Mouse (Mus musculus): Measurements from ENCODE around the gene Mtmr14. TPM values are rescaled to one million over a fixed set of nuclear protein-coding genes. Genes with fewer than 3 reads are reported as not detected.

Mtmr14 gene
- polyA plus RNA-seq, 1 experiment from 2014 or later = 30.6 TPM

- Histone ChIP-seq H3K4me1 (ENCODE audit: control insufficient read depth, insufficient read depth, low read length) (no peaks in the 10 kb centered on the region), H3K36me3 (ENCODE audit: control insufficient read depth, insufficient read depth, low read length) (no peaks in the 10 kb centered on the region), H3K27me3 (ENCODE audit: control insufficient read depth, insufficient read depth, low read length) (0 out of 2 replicates have a peak, but pooled peaks cover 2% of the 10 kb centered on the region), H3K27ac (ENCODE audit: low read depth, low read length) (no peak overlapping the region), H3K9ac (replicated peaks; ENCODE audit: low read depth, low read length) (no peak overlapping the region), H3K4me2 (ENCODE audit: low read depth, low read length) (no peak overlapping the region), H3K4me3 (ENCODE audit: low read depth, low read length) (no peak overlapping the region), H3K9me3 (ENCODE audit: control insufficient read depth, low read length) (no peaks in the 10 kb centered on the region)
- WGBS = 28% methylated on average over 3 of the region's 3 CpGs
- ATAC-seq (ENCODE audit: low read depth) = no peak
Measured at GRCm38 (mm10) chr6:113302258-113302657, 64.6 kb downstream of the Mtmr14 start.

- H3K9ac ChIP-seq (replicated peaks; ENCODE audit: low read depth, low read length) = peak overlapping the region; percentile 83
- H3K36me3 ChIP-seq (ENCODE audit: control insufficient read depth, insufficient read depth, low read length) = no peaks in the 10 kb centered on the region
- peak overlapping the region; percentile 97 for H3K27ac ChIP-seq (ENCODE audit: low read depth, low read length)
- H3K4me1 ChIP-seq (ENCODE audit: control insufficient read depth, insufficient read depth, low read length) = peaks cover 11% of the 10 kb centered on the region
- H3K4me2 ChIP-seq (ENCODE audit: low read depth, low read length) = peak overlapping the region; percentile 99
- 0 out of 2 replicates have a peak, but pooled peaks cover 2% of the 10 kb centered on the region for H3K27me3 ChIP-seq (ENCODE audit: control insufficient read depth, insufficient read depth, low read length)
- H3K4me3 ChIP-seq (ENCODE audit: low read depth, low read length) = peak overlapping the region; percentile 92
- no peaks in the 10 kb centered on the region for H3K9me3 ChIP-seq (ENCODE audit: control insufficient read depth, low read length)
- under 1% methylated on average over 46 of the region's 50 CpGs for WGBS
- ATAC-seq (ENCODE audit: low read depth) = peak; percentile 98
Measured at GRCm38 (mm10) chr6:113306322-113306985, 68.8 kb downstream of the Mtmr14 start.

- Histone ChIP-seq H3K27me3 (ENCODE audit: control insufficient read depth, insufficient read depth, low read length) (0 out of 2 replicates have a peak, but pooled peaks cover 2% of the 10 kb centered on the region), H3K4me2 (ENCODE audit: low read depth, low read length) (peak within 1 kb of the TSS; percentile 99), H3K4me1 (ENCODE audit: control insufficient read depth, insufficient read depth, low read length) (peaks cover 11% of the 10 kb centered on the region), H3K9ac (replicated peaks; ENCODE audit: low read depth, low read length) (peak within 1 kb of the TSS; percentile 83), H3K27ac (ENCODE audit: low read depth, low read length) (peak within 1 kb of the TSS; percentile 97), H3K4me3 (ENCODE audit: low read depth, low read length) (peak within 1 kb of the TSS; percentile 92), H3K9me3 (ENCODE audit: control insufficient read depth, low read length) (no peaks in the 10 kb centered on the region), H3K36me3 (ENCODE audit: control insufficient read depth, insufficient read depth, low read length) (no peaks in the 10 kb centered on the region)
- peak; percentile 69 for ATAC-seq (ENCODE audit: low read depth)
- WGBS = under 1% methylated on average over 32 of the region's 32 CpGs
Measured at GRCm38 (mm10) chr6:113306986-113307349, 69.3 kb downstream of the Mtmr14 start, which contains the start of gene Brpf1. Brpf1 (plus strand) TSS chr6:113307137.

GRCm38 (mm10) chr6:113307481-113308121 lies 70.0 kb downstream of the Mtmr14 start:
- H3K9ac ChIP-seq (replicated peaks; ENCODE audit: low read depth, low read length) = peak overlapping the region; percentile 83
- peak; percentile 3; the same call in 1 of the 2 replicates for ATAC-seq (ENCODE audit: low read depth)
- H3K9me3 ChIP-seq (ENCODE audit: control insufficient read depth, low read length) = no peaks in the 10 kb centered on the region
- 0 out of 2 replicates have a peak, but pooled peaks cover 2% of the 10 kb centered on the region for H3K27me3 ChIP-seq (ENCODE audit: control insufficient read depth, insufficient read depth, low read length)
- peak overlapping the region; percentile 99 for H3K4me2 ChIP-seq (ENCODE audit: low read depth, low read length)
- H3K4me3 ChIP-seq (ENCODE audit: low read depth, low read length) = peak overlapping the region; percentile 92
- peak overlapping the region; percentile 97 for H3K27ac ChIP-seq (ENCODE audit: low read depth, low read length)
- H3K4me1 ChIP-seq (ENCODE audit: control insufficient read depth, insufficient read depth, low read length) = peaks cover 11% of the 10 kb centered on the region
- 0 out of 2 replicates have a peak, but pooled peaks cover 2% of the 10 kb centered on the region for H3K36me3 ChIP-seq (ENCODE audit: control insufficient read depth, insufficient read depth, low read length)
- 1% methylated on average over 29 of the region's 34 CpGs for WGBS

GRCm38 (mm10) chr6:113308141-113308540 lies 70.5 kb downstream of the Mtmr14 start:
- 0 out of 2 replicates have a peak, but pooled peaks cover 4% of the 10 kb centered on the region for H3K36me3 ChIP-seq (ENCODE audit: control insufficient read depth, insufficient read depth, low read length)
- WGBS = 23% methylated on average over 5 of the region's 5 CpGs
- no peak overlapping the region for H3K27ac ChIP-seq (ENCODE audit: low read depth, low read length)
- peak overlapping the region; percentile 92 for H3K4me3 ChIP-seq (ENCODE audit: low read depth, low read length)
- no peaks in the 10 kb centered on the region for H3K9me3 ChIP-seq (ENCODE audit: control insufficient read depth, low read length)
- no peak for ATAC-seq (ENCODE audit: low read depth)
- peak overlapping the region; percentile 83 for H3K9ac ChIP-seq (replicated peaks; ENCODE audit: low read depth, low read length)
- peak overlapping the region; percentile 99 for H3K4me2 ChIP-seq (ENCODE audit: low read depth, low read length)
- H3K27me3 ChIP-seq (ENCODE audit: control insufficient read depth, insufficient read depth, low read length) = 0 out of 2 replicates have a peak, but pooled peaks cover 2% of the 10 kb centered on the region
- H3K4me1 ChIP-seq (ENCODE audit: control insufficient read depth, insufficient read depth, low read length) = peaks cover 11% of the 10 kb centered on the region

- H3K36me3 ChIP-seq (ENCODE audit: control insufficient read depth, insufficient read depth, low read length) = peaks cover 73% of the 10 kb centered on the region
- H3K4me3 ChIP-seq (ENCODE audit: low read depth, low read length) = no peak overlapping the region
- 97% methylated on average over 3 of the region's 3 CpGs for WGBS
- no peak overlapping the region for H3K9ac ChIP-seq (replicated peaks; ENCODE audit: low read depth, low read length)
- H3K27me3 ChIP-seq (ENCODE audit: control insufficient read depth, insufficient read depth, low read length) = no peaks in the 10 kb centered on the region
- no peaks in the 10 kb centered on the region for H3K9me3 ChIP-seq (ENCODE audit: control insufficient read depth, low read length)
- no peak overlapping the region for H3K27ac ChIP-seq (ENCODE audit: low read depth, low read length)
- H3K4me1 ChIP-seq (ENCODE audit: control insufficient read depth, insufficient read depth, low read length) = no peaks in the 10 kb centered on the region
- ATAC-seq (ENCODE audit: low read depth) = no peak
- no peak overlapping the region for H3K4me2 ChIP-seq (ENCODE audit: low read depth, low read length)
Measured at GRCm38 (mm10) chr6:113315972-113316371, 78.3 kb downstream of the Mtmr14 start.

GRCm38 (mm10) chr6:113326533-113327315 lies 89.1 kb downstream of the Mtmr14 start, which contains the start of gene Ogg1:
Ogg1 (plus strand) TSS chr6:113326972.
- H3K36me3 ChIP-seq (ENCODE audit: control insufficient read depth, insufficient read depth, low read length) = peaks cover 26% of the 10 kb centered on the region
- peak within 1 kb of the TSS; percentile 69 for H3K9ac ChIP-seq (replicated peaks; ENCODE audit: low read depth, low read length)
- no peaks in the 10 kb centered on the region for H3K9me3 ChIP-seq (ENCODE audit: control insufficient read depth, low read length)
- peak within 1 kb of the TSS; percentile 44 for H3K4me3 ChIP-seq (ENCODE audit: low read depth, low read length)
- WGBS = under 1% methylated on average over 52 of the region's 52 CpGs
- ATAC-seq (ENCODE audit: low read depth) = peak; percentile 98
- H3K4me1 ChIP-seq (ENCODE audit: control insufficient read depth, insufficient read depth, low read length) = peaks cover 4% of the 10 kb centered on the region; the same call in 1 of the 2 replicates
- peak within 1 kb of the TSS; percentile 82 for H3K27ac ChIP-seq (ENCODE audit: low read depth, low read length)
- H3K27me3 ChIP-seq (ENCODE audit: control insufficient read depth, insufficient read depth, low read length) = no peaks in the 10 kb centered on the region
- peak within 1 kb of the TSS; percentile 93 for H3K4me2 ChIP-seq (ENCODE audit: low read depth, low read length)

- H3K4me1 ChIP-seq (ENCODE audit: control insufficient read depth, insufficient read depth, low read length) = peaks cover 4% of the 10 kb centered on the region; the same call in 1 of the 2 replicates
- H3K9me3 ChIP-seq (ENCODE audit: control insufficient read depth, low read length) = no peaks in the 10 kb centered on the region
- H3K27me3 ChIP-seq (ENCODE audit: control insufficient read depth, insufficient read depth, low read length) = no peaks in the 10 kb centered on the region
- no peak overlapping the region for H3K27ac ChIP-seq (ENCODE audit: low read depth, low read length)
- no peak overlapping the region for H3K9ac ChIP-seq (replicated peaks; ENCODE audit: low read depth, low read length)
- peaks cover 9% of the 10 kb centered on the region for H3K36me3 ChIP-seq (ENCODE audit: control insufficient read depth, insufficient read depth, low read length)
- no peak for ATAC-seq (ENCODE audit: low read depth)
- 81% methylated on average over 1 of the region's 1 CpGs for WGBS
- H3K4me3 ChIP-seq (ENCODE audit: low read depth, low read length) = no peak overlapping the region
- no peak overlapping the region for H3K4me2 ChIP-seq (ENCODE audit: low read depth, low read length)
Measured at GRCm38 (mm10) chr6:113329396-113329795, 91.8 kb downstream of the Mtmr14 start.
